11 mouse cellular contexts compared by ENCODE assay signal in genomic region chr17:50545274-50545673, GRCm38 (mm10). TPM values are rescaled to one million over a fixed set of nuclear protein-coding genes. Genes with fewer than 3 reads are reported as not detected.
DNase-seq lines count a peak whose midpoint lies in the region; ATAC-seq lines count a peak whose summit lies in the region.
"Had no signal": no experiment of that assay in that cellular context is flagged by ENCODE, and none has a peak within 500 bp of the region (broad histone marks: within the 10 kb centered on the region; RNA-seq: fewer than 3 reads in every experiment).

No protein-coding gene starts in this region.

- no peak overlapping the region for H3K9ac ChIP-seq in liver, embryonic 15.5 days
- H3K9ac ChIP-seq: embryonic facial prominence, embryonic 15.5 days had no signal

- H3K4me1 ChIP-seq in liver, embryonic 15.5 days (replicated peaks), result 0 out of 2 replicates have a peak, but pooled peaks cover 4% of the 10 kb centered on the region
- H3K4me1 ChIP-seq: embryonic facial prominence, embryonic 15.5 days had no signal

- no peak overlapping the region for H3K27ac ChIP-seq in liver, embryonic 15.5 days (replicated peaks)
- H3K27ac ChIP-seq: embryonic facial prominence, embryonic 15.5 days had no signal

- ATAC-seq in CD4-positive, CD25-positive, alpha-beta regulatory T cell, adult 4 months, result peak; percentile 70
- peak; percentile 53; the same call in 1 of the 2 replicates for ATAC-seq in erythroblast, adult 5-6 weeks (replicated peaks; ENCODE audit: low FRiP score, poor library complexity, severe bottlenecking)
- ATAC-seq in liver, embryonic 15.5 days (ENCODE audit: insufficient read depth), result peak; percentile 54

- H3K4me2 ChIP-seq in liver, embryonic 15.5 days, result no peak overlapping the region
- H3K4me2 ChIP-seq: embryonic facial prominence, embryonic 15.5 days had no signal

- no peak overlapping the region for H3K4me3 ChIP-seq in liver, embryonic 15.5 days (replicated peaks)
- H3K4me3 ChIP-seq: embryonic facial prominence, embryonic 15.5 days had no signal

- no peaks in the 10 kb centered on the region for H3K36me3 ChIP-seq in liver, embryonic 15.5 days (replicated peaks)

- no peaks in the 10 kb centered on the region for H3K9me3 ChIP-seq in liver, embryonic 15.5 days (replicated peaks)

- H3K27me3 ChIP-seq in liver, embryonic 15.5 days, result no peaks in the 10 kb centered on the region
- H3K27me3 ChIP-seq: embryonic facial prominence, embryonic 15.5 days had no signal

- peak; percentile 23 for DNase-seq in R1 (ENCODE audit: low read depth, low spot score)
- no peak for DNase-seq in spleen, adult 12 weeks (ENCODE audit: low spot score)
- DNase-seq in right cerebral cortex, postnatal 36 days (ENCODE audit: low spot score in 2 of 2), result no peak
- DNase-seq in adrenal gland, postnatal 25 days, result no peak
- DNase-seq: layer of hippocampus, adult 9-11 months; lung, postnatal 10 days; thymus, postnatal 4 days had no signal

- 48% methylated on average over 6 of the region's 6 CpGs for WGBS in liver, embryonic 15.5 days (ENCODE audit: insufficient replicate concordance)

RNA-seq across cellular contexts. Expression of gene Plcl2, which starts 36.1 kb away (rescaled TPM):
- polyA plus RNA-seq in CD4-positive, CD25-positive, alpha-beta regulatory T cell, adult 4 months (2017; shearing (Covaris generic)), result 1 to 10 TPM; 5.4 to 8.6 TPM
- 97.0 and 109 TPM in 2 replicates for total RNA-seq in erythroblast, adult 5-6 weeks (2015; ENCODE audit: low replicate concordance)
- 129 and 135 TPM in 2 replicates for total RNA-seq in erythroblast, adult 5-6 weeks (2017; ENCODE audit: low replicate concordance)
- 1.6 TPM in 2 replicates for polyA plus RNA-seq in liver, embryonic 15.5 days (2015; fragmentation: Nextera tagmentation; extraction: Ambion mirVana)
- total RNA-seq in adrenal gland, postnatal 25 days (2021), result 62.0 and 62.3 TPM in 2 replicates
